Mouse (Mus musculus) cerebellum, adult 2 months (tissue): ENCODE results near the gene Agk.
A peak's percentile ranks its signal among the peaks of the same experiment; 100 is the strongest.

Experiments
- CTCF ChIP-seq: fragments of 200-500 bp; IDR thresholded peaks from 2 replicates; pipeline ENCODE4 v1.5.1; 2011; ENCODE audit warnings: low read depth, mild to moderate bottlenecking, control low read depth, low read length, moderate library complexity, borderline replicate concordance; ENCODE audit not compliant: insufficient read depth
- POLR2A ChIP-seq: fragments of 200-500 bp; IDR thresholded peaks from 2 replicates; pipeline ENCODE4 v1.6.1; 2011; ENCODE audit warnings: low read length, control low read depth, borderline replicate concordance; ENCODE audit not compliant: insufficient read depth

GRCm38 (mm10) chr6:40436047-40436483 is 111.1 kb downstream of the Agk start, which contains the start of gene E330009J07Rik:
- TF ChIP-seq CTCF (no peak), POLR2A (peak; percentile 77; the same call in 1 of the 2 replicates)
